17 mouse cellular contexts compared by ENCODE assay signal in the genomic region with DNA sequence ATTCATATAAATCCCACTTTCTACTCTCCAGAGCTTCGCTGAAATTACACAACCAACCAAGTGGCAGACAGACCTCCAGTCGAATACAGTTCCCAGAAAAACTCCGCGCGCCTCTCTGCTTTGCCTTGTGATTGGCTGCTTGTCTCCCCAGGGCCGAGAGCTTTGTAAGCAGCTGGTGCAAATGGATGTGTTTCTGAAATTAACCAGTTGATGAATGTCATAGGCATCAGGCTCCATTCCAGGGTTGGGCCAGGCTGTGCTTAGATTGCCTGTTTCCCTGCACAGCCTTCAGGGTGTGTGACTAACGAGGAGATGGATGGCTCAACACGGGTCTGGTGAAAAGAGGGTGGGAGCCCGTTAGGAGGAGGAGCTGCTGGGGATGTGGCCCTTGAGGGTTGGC. TPM values are rescaled to one million over a fixed set of nuclear protein-coding genes. Genes with fewer than 3 reads are reported as not detected.
DNase-seq lines count a peak whose midpoint lies in the region; ATAC-seq and TF ChIP-seq lines count a peak whose summit lies in the region.
"Had no signal": no experiment of that assay in that cellular context is flagged by ENCODE, and none has a peak within 500 bp of the region (broad histone marks: within the 10 kb centered on the region; RNA-seq: fewer than 3 reads in every experiment).

No protein-coding gene starts in this region.

- H3K27me3 ChIP-seq in limb, embryonic 11.5 days (ENCODE audit: control insufficient read depth, insufficient read depth, low read length) = no peaks in the 10 kb centered on the region
- H3K27me3 ChIP-seq in limb, embryonic 10.5 days (ENCODE audit: low read depth, poor library complexity, severe bottlenecking) = no peaks in the 10 kb centered on the region
- H3K27me3 ChIP-seq in forebrain, postnatal 0 days (ENCODE audit: insufficient read depth, low read length) = no peaks in the 10 kb centered on the region
- H3K27me3 ChIP-seq: intestine, embryonic 15.5 days; limb, embryonic 15.5 days had no signal

- DNase-seq in embryo, embryonic 10.5 days (ENCODE audit: low spot score) = peak; percentile 30
- DNase-seq in embryo, embryonic 9.5 days (ENCODE audit: extremely low spot score) = no peak
- DNase-seq in limb, embryonic 11.5 days (ENCODE audit: low spot score) = no peak
- no peak for DNase-seq in limb, embryonic 10.5 days (ENCODE audit: low spot score)
- DNase-seq in forebrain, postnatal 0 days = peak; percentile 53
- peak; percentile 42 for DNase-seq in mesoderm, embryonic 11.5 days (ENCODE audit: low read depth, low spot score)
- no peak for DNase-seq in gastrocnemius, adult 18-20 months (ENCODE audit: low spot score)
- DNase-seq in kidney, adult 9 months = no peak
- DNase-seq: cerebellum, postnatal 25 days; gastrocnemius, postnatal 25 days; kidney, postnatal 4 days; lung, postnatal 14 days; retina, postnatal 1 day; thymus, adult 2 months had no signal

- no peaks in the 10 kb centered on the region for H3K36me3 ChIP-seq in limb, embryonic 11.5 days (ENCODE audit: control insufficient read depth, insufficient read depth, low read length)
- H3K36me3 ChIP-seq in limb, embryonic 10.5 days = no peaks in the 10 kb centered on the region
- H3K36me3 ChIP-seq in forebrain, postnatal 0 days (ENCODE audit: insufficient read depth) = no peaks in the 10 kb centered on the region
- H3K36me3 ChIP-seq: intestine, embryonic 15.5 days; limb, embryonic 15.5 days had no signal

- H3K4me3 ChIP-seq in limb, embryonic 11.5 days (ENCODE audit: low read depth, low read length) = no peak overlapping the region
- H3K4me3 ChIP-seq in limb, embryonic 10.5 days = no peak overlapping the region
- H3K4me3 ChIP-seq in forebrain, postnatal 0 days (ENCODE audit: low read depth, low read length) = no peak overlapping the region
- H3K4me3 ChIP-seq: erythroblast, embryonic 14.5 days; intestine, embryonic 15.5 days; limb, embryonic 15.5 days had no signal

- peaks cover 6% of the 10 kb centered on the region for H3K4me1 ChIP-seq in limb, embryonic 11.5 days (ENCODE audit: control insufficient read depth, insufficient read depth, low read length)
- peaks cover 35% of the 10 kb centered on the region for H3K4me1 ChIP-seq in limb, embryonic 10.5 days
- H3K4me1 ChIP-seq in forebrain, postnatal 0 days (ENCODE audit: insufficient read depth) = no peaks in the 10 kb centered on the region

- 0 out of 2 replicates have a peak, but pooled peaks have one; percentile 45 for ATAC-seq in limb, embryonic 11.5 days (ENCODE audit: insufficient number of reproducible peaks, low FRiP score, low TSS enrichment, low read depth)
- peak; percentile 67 for ATAC-seq in forebrain, postnatal 0 days
- ATAC-seq: intestine, embryonic 15.5 days had no signal

- 42% methylated on average over 9 of the region's 9 CpGs for WGBS in limb, embryonic 11.5 days
- 52% methylated on average over 9 of the region's 9 CpGs for WGBS in limb, embryonic 10.5 days
- WGBS in forebrain, postnatal 0 days = 36% methylated on average over 9 of the region's 9 CpGs

- TF ChIP-seq CTCF in forebrain, postnatal 0 days (IDR thresholded peaks at IDR 0.05; ENCODE audit: low read depth) = no peak

- no peaks in the 10 kb centered on the region for H3K9me3 ChIP-seq in limb, embryonic 11.5 days (ENCODE audit: control insufficient read depth, low read length)
- no peaks in the 10 kb centered on the region for H3K9me3 ChIP-seq in limb, embryonic 10.5 days (replicated peaks)
- no peaks in the 10 kb centered on the region for H3K9me3 ChIP-seq in forebrain, postnatal 0 days (ENCODE audit: low read length)
- H3K9me3 ChIP-seq: intestine, embryonic 15.5 days; limb, embryonic 15.5 days had no signal

- no peak overlapping the region for H3K27ac ChIP-seq in limb, embryonic 11.5 days (replicated peaks; ENCODE audit: low read depth, low read length)
- H3K27ac ChIP-seq in limb, embryonic 10.5 days = no peak overlapping the region
- no peak overlapping the region for H3K27ac ChIP-seq in forebrain, postnatal 0 days (ENCODE audit: low read depth, low read length)
- H3K27ac ChIP-seq: intestine, embryonic 15.5 days; limb, embryonic 15.5 days had no signal

- no peak overlapping the region for H3K9ac ChIP-seq in limb, embryonic 11.5 days (ENCODE audit: low read length)
- H3K9ac ChIP-seq in forebrain, postnatal 0 days = no peak overlapping the region
- H3K9ac ChIP-seq: intestine, embryonic 15.5 days; limb, embryonic 15.5 days had no signal

- H3K4me2 ChIP-seq in limb, embryonic 11.5 days (ENCODE audit: low read depth, severe bottlenecking) = no peak overlapping the region
- H3K4me2 ChIP-seq in forebrain, postnatal 0 days (ENCODE audit: low read depth) = no peak overlapping the region
- H3K4me2 ChIP-seq: intestine, embryonic 15.5 days; limb, embryonic 15.5 days had no signal

RNA-seq across cellular contexts. Expression of a gene that starts 36.9 kb away (rescaled TPM):
- polyA plus RNA-seq in limb, embryonic 11.5 days (2014; fragmentation: Nextera tagmentation; extraction: Ambion mirVana) = 76.8 and 86.9 TPM in 2 replicates
- 63.0 and 74.2 TPM in 2 replicates for polyA plus RNA-seq in limb, embryonic 10.5 days (2016; fragmentation: Nextera tagmentation; extraction: Ambion mirVana)
- total RNA-seq in forebrain, postnatal 0 days (2014; rRNA removed) = 32.5 and 46.4 TPM in 2 replicates
- polyA plus RNA-seq in forebrain, postnatal 0 days (2015; fragmentation: Nextera tagmentation; extraction: Ambion mirVana) = 48.3 and 62.8 TPM in 2 replicates
- 1 to 10 TPM; 2.4 to 2.5 TPM for total RNA-seq in gastrocnemius, adult 18-20 months (2021)

Comparison
In these comparisons a context has a peak if more than half of its experiments do, and no peak if none do; other contexts are left out.
1. DNase-seq: peak in embryo, embryonic 10.5 days (single experiment), forebrain, postnatal 0 days (single experiment) and mesoderm, embryonic 11.5 days (single experiment); none in embryo, embryonic 9.5 days (single experiment), limb, embryonic 11.5 days (single experiment), limb, embryonic 10.5 days (single experiment), gastrocnemius, adult 18-20 months (single experiment) and kidney, adult 9 months (single experiment).